Mouse (Mus musculus) CD8-positive naive resting alpha-beta T cell, adult 2 months (primary cell): Measurements from ENCODE around the gene Dlg5.

Source experiments
- DNase-seq, 2 experiments: peaks; one replicate each; pipeline ENCODE4 v3.0.0; 2022; ENCODE audit warnings: low read depth in 2 of 2, low spot score in 2 of 2

The Dlg5 gene

DNA sequence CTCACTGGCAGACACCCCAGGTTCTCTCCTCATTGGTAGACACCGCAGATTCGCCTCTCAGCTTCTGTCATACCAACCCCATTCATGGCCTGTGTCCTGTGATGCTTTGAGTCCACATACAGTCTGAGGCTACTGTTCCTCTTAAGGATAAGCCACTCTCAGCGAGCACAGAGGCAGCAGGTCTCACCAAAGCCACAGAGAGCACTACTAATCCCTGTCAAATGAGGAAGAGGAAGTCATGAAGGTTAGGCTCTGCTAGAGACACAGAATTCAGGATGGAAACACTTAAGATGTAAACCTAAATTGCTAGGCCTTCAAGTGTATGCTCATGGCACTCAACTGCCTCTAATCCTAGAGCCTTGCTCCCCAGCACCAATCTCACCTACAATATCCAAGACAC is 9.8 kb downstream of the Dlg5 start:
- no peak for DNase-seq

DNA sequence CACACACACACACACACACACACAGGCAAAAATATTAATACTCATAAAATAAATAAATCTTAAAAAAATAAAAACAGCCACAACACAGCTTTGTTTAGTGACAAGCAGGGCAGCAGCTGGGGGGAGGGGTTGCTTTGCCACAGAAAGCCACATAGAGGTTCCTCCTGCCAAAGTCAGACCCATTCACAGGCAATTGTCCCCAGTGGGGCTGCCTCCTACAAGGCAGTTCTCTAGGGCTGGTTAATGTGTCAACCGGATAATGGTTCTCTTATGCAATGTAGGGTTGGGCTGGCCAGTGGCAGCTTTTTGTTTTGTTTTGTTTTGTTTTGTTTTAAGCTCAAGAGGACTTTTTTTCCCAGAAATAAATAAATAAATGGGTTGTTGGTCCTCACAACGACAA is 11.3 kb downstream of the Dlg5 start:
- DNase-seq = no peak

DNA sequence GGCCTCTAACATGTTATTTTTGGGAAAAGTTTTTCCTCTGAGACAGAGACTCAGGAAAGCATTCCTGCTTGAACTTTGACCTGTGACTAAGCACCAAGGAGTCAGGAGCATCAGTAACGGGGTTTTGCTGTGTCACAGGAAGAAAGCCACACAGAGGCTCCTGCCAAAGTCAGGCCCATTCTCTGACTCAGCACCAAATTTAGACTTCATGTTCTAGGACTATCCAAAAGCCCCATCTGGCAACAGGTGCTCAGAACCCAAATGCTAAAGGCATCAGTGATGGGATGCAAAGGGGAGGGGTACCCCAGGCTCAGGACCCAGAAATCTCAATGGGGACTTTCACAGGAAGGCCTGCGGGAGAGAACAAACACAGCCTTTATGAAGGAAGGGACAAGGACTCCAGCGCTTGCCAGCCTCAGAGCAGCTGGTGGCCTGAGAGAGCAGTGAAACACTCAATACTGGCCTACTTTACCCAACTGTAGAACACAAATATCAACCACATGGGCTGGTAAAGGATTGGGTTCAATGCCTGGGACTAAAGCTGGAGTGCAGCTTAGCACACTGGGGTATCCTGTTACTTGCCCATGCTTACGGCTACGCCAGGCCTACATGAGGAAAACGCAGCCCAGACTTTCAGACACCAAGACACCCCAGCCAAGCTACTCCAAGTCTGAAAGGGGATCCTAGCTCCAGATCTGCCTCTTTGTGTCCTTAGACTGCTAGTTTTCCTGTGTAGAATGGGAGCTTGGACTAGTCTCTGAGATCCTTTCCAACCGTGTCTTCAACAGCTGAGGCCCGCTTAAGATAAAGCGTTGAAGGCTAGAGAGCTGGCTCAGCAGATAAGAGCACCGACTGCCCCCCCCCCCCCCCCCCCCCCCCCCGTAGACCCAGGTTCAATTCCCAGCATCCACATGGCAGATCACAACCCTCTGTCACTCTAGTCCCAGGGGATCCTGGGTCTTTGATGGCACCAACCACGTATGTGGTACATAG is 12.8 kb downstream of the Dlg5 start:
- DNase-seq = no peak

DNA sequence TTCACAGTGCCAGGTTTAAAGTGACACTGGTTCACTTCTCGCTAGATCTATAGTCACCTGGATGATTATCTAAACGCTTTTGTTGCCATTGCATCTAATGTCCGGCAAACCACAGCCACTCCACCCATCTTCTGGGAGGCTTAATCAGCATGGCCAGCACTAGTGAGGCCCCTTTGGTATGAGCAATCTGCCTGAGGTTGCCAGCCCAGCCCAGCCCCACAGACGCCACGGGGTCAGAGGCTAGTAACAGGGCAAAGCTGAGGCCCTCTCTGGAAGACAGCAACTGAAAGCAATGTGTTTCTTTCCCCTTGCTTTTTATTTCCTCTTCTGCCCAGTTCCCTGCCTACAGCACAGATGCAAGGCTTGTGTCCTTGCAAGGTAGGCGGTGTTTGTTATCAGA is 17.2 kb downstream of the Dlg5 start:
- DNase-seq = no peak

DNA sequence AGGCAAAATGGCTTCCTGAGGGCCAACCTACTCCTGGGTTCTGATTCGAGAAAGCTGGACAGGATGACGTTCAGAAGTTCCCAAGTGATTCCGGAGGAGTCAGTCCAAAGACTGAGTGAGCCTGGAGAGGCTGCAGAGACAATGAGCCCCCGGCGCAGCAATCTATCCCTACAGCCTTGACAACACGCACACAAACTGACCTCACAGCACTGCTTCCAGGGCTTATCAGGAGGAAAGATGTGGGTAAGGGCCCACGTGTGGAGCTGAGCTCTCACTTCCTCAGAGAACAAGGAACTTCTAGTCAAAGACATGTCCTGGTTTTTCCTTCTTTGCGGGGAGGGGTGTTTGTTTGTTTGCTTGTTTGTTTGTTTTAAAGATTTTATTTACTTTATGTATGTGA is 18.7 kb downstream of the Dlg5 start:
- no peak for DNase-seq

DNA sequence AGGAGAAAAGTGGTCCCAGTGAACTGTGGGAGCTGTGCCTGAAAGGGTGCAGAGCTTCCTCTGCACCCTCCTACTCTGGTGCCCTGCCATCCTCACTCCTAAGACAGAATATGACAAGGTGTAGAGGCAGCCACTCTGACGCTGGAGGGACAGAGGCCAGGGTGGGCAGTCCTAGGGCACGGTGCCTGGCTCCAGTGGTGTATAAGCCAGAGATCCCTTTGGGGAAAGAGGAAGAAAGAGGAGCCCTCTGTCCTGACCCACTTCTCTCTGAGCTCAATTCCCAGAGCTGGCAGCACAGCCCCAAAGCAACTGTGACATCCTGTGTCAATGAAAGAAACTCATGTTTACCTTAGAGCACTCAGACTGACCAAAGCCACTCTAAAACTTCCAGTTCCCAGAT is 19.4 kb downstream of the Dlg5 start:
- no peak for DNase-seq

DNA sequence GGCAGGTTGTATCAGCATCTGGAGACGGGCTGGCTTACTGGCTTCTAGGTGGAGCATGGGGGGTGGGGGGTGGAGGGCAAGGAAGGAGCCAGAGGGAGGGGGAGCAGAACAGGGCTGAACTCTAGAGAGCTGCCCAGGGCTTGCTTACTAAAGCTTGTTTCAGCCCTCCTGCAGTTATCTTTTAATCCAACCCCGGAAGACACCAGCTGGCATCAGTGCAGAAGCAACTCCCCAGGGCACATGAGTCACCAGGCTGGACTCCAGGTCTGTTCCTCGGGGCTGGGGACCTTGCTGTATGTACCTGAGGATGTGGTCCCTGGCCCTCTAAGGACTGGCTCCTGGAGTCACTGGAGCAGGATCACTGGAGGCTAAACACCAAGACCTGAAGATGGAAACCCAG is 23.0 kb downstream of the Dlg5 start:
- DNase-seq = no peak

DNA sequence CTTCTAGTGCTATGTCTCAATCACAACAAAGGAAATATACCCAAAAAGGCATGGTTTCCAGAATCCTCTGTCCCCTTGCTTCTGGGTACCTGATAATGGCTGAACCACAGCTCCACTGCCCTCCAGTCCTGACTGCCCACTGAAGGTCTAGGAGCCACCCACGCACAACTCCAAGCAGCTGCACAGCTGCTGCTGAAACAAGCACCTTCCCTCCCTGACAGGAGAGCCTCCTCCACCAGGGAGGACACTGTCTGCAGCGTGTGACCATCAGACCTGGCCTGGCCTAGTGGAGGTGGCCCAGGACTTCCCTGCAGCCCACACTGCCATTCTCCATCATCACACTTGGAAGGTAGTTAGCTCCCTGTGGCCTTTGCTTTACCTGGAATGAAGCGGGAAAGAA is 23.4 kb downstream of the Dlg5 start:
- no peak for DNase-seq

DNA sequence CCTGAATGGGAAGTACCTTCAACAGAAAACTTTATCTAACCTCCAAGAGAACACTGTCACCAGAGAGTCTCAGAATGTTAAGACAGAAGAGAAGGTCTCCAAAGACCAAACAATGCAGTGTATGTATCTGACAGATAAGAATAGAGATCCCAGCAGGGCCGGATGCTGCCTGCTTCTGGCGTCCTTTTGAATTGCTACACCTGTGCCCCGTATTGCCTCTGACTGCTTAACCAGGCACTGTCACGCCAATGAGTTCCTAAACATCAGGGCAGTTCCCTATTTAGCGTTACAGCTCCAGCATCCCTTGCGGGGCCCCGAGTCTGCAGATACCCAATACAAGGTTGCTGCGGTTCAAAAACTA is 28.4 kb downstream of the Dlg5 start:
- no peak for DNase-seq

DNA sequence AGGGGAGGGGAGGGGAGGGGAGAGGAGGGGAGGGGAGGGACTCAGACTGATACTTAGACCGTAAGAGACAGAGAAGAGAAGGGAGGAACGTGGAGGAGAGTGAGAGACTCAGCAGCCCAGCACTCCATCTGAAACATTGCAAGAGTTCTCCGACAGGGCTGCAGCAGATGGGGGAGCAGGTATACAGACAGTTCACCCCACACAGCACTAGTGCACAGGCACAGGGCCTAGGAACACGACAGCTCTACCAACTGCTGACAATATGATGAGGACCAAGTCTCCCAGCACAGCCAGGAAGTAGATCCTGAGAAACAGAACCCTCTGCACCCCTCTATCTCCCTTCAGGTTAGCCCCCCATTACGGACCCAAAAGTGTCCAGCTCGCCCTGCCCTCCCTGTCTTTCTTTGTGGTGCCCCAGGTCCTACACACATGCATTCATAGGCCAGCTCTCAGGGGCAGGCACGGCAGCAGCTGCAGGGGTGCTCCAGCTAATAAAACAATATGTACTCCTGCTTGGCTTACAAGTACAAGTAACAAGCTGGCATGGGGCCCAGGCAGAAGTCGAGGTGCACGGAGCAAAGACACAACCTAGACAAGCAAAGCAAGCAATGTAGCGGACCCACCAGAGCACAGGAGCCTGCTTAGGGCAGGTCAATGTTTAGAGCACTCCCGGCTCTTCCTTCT is 28.9 kb downstream of the Dlg5 start:
- DNase-seq = no peak

DNA sequence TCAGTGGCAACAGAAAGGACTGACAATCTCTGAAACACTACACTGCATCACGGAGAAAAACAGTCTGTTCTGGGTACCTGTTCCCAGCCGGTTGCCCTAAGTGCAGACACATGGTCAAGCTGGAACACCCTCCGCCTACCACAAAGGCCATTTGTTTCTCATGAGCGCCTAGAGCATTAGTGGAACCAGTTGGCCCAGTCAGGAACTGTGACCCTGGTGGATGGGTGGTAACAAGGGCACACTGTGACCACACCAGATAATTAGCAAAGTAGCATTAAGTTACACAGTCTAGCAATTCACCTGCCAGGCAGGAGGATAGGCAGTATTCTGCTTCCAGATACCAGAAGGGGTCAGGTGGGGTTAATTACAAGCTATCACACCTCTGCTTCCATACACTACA is 29.7 kb downstream of the Dlg5 start:
- DNase-seq = no peak

DNA sequence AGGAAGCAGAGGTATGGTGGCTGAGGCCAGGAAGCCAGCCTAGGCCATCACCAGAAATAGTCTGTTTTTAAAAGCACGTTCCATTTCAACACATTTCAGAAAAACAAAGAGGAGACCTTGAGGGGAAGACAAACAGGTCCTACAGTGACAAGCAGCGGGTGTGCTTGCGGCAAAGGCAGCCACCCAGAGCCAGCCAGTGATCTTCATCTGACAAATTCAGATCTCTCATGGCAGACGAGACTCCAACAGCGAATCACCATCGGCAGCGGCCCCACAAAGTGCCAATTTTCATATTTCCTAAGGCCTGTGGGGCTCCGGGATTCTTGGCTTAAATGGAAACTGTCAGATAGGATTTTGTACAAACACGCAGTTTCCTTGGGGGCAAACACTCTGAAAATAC is 31.3 kb downstream of the Dlg5 start:
- DNase-seq = no peak

DNA sequence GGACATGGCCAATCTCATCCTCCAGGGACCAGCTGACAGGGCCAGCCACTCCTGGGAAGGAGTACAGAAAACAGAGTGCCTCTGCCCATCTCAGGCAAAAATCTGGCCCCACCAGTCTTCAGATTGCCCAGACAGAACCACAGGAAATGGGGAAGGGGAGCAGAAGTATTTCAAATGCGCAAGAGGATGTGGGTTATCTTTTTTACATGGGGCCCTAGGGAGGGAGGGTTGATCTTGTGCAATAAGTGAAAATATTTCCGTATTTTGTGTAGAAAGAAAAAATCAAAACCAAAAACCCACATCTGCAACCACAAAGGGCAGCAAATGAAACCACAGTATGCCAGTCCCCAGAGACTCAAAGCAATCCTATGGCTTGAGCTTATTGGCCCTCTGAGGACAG is 32.4 kb downstream of the Dlg5 start:
- DNase-seq = no peak

DNA sequence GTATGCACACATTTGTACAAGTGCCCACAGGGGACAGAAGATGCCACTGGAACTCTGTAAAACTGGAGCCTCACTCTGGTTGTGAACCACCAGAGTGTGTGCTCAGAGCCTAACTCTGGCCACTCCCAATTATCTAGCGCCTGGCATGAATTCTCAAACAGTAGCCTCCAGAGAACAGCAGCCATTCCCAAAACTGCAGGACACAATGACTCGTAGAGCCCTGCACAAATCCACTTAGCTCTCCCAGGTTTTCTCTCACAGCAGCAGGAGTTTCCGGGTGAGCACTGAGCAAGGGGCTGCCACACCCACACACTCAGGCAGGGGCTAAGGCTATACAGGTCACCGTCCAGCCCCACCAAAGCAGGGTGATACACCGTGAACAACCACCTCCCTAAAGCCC is 32.9 kb downstream of the Dlg5 start:
- no peak for DNase-seq

DNA sequence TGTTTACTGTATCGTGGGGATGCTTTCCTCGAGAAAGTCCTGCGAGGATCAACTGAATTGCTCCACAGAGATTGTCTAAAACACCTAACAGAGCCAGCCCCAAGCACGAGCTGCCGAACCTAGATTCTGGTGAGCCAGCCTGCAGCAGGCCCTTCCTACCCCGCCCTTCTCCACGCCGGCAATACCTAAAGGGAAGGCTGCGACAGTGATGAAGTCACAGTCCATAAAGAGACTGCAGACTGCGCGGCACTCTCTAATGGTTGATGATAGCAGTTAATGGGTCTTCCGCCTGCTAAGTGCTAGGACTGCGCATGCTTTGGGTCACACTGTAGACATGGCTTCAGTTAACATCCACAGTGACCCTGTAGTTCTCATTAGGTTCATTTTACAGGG is 38.4 kb downstream of the Dlg5 start:
- no peak for DNase-seq

DNA sequence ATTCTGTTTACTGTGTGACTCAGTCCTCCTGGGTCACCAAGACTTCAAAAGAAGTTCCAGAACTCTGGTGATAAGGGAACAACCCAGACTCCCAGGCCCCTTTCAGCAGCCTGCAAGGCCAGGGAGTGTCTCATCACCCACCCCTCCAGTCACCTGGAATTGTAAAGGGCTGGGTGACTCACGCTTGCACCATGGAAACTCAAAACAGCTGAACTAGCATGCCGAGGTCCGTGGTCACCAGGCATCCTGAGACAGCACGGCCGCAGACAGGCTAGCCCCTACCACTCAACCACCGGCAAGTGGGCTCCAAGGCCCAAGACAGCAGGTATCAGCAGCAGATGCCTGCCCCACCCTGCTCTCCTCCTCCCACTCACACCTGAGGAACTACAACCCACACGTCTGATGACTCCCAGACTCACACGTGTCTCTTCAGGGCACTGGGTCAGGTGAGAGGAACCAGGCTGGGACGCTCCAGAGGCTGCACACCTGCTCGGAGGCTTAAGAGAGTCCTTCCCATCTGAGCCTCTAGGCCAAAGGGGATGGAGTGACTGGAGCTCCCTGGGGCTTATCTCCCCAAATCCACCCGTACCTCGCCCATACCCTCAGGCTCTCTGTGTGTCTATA is 38.9 kb downstream of the Dlg5 start:
- DNase-seq = no peak

DNA sequence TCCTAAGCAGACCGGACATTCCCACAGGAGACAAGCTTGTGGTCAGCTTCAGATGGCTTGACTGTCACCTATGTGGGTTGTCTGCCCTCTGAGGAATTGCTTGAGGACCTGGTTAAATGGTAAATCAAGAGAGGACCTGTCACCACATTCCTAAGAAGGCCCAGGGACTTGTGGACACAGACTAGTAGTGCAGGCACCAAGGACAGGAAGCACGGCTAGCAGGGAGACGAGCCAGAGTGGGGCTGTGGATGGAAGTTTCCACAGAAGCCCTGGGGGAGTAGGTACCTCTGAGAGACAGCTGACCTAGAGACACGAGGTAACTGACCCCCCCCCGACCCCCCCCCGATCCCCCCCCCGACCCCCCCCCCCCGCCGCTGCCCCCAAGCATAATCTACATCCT is 39.4 kb downstream of the Dlg5 start:
- no peak for DNase-seq

DNA sequence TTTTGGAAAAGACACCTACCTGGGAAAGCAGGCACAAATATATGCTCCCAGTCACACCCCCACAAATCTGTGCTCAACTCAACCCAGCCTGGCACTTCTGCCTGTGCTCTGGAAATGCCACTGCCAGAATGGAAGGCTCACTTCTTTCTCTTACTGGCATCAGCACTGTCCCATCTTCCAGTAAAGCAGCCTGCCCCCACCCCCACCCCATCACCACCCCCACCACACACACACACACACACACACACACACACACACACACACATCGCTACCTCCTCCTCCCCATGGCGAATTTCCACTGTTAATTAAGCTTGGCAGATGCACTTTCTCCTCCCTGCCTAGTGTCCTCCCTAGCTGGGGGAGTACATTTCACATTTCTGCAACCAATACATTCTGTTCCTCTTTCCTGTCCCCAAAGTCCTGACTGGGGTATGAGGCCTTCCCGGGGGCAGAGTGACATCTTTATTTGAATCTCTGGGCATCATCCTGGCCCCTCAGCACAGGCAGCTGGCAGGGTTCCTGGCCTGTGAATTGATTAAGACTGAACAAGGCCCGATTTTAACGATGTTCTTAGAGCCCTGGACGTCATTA is 40.3 kb downstream of the Dlg5 start:
- DNase-seq = no peak

DNA sequence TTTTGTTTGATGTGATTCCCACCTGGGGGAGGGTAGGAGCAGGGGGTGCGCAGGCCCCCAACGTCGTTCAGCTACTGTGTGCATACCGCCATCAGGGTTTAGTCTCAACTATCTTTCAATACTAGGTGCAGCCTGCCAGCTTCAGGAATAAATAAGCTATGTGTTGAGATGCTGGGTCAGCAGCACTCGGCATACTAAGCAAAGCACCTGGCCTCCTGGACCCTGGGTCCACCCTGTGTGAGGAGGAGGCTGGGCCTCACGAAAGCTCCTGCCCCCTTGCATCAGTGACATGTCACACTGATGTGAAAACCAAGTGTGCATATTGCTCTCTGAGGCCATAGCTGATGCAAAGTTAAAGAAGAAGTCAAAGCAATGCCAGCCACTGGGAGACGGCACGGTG is 42.5 kb downstream of the Dlg5 start:
- no peak for DNase-seq

DNA sequence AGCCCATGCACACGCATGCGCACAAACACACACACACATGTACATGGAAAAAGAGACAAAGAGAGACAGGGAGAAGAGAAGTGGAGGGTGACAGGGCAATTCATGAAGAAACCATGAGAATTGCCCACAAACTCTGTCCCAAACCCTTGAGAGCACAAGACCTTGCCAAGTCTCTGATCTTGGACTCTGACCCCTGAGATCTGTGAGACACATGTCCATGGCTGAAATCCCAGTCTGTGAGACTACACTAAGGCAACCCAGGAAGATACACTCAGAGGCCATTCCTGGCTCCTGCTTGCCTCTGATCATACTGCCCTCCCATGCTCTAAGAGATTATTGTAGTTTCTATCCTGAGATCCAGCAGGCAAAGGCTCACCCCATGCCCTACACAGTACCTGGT is 44.9 kb downstream of the Dlg5 start:
- no peak for DNase-seq

DNA sequence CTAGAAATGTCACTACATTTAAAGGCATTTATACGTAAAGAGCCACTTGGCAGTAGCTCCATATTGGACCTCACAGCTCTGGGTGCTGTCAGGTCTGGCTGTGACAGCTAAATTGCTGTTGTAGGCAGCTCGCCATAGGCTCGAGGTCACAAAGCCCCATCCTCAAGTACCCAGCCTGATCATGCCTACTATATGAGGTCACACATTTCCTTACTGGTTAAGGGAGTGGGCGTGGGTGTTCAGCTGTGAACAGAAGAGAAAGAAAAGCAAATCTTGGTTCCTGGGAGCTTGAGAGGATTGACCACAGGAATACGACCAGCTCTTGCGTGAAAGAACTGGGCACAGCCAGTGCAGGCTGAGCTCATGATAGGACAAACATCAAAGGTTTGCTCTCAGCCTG is 46.0 kb downstream of the Dlg5 start:
- no peak for DNase-seq

DNA sequence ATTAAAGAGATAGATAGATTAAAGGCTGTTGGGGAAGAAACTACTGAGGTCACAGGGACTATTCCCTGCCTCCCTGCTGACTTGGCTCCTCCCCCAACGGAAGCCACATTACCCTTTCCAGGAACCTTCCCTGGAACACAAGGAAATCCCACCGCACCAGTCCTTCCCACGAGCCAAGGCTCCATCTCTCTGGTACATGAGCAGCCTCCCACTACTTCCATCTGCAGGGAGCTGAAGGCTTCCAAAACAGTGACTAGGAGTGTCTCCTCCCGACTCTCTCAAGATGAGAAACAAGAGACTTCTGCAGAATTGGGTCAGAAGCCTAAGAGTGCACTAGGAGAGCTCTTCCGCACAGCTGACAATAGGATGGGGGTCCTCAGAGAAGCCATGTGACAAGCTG is 47.9 kb downstream of the Dlg5 start:
- no peak for DNase-seq
